Mouse (Mus musculus): ENCODE results near the gene Cmtm2a. TPM values are rescaled to one million over a fixed set of nuclear protein-coding genes. Genes with fewer than 3 reads are reported as not detected.
"Not testable (repeated sequence)": the region's sequence is repeated elsewhere in the genome, so short reads cannot be mapped to it uniquely, and the experiment has no call there.

The Cmtm2a gene
- polyA plus RNA-seq (2016; fragmentation: Nextera tagmentation; extraction: Ambion mirVana), result not detected in 2 replicates

GRCm38 (mm10) chr8:104293081-104293480, at the start of gene Cmtm2a:
Gene Cmtm2a, minus strand, starts transcription at chr8:104293181.
- H3K27me3 ChIP-seq (ENCODE audit: low read depth, poor library complexity, severe bottlenecking); H3K9me3 ChIP-seq (replicated peaks); H3K36me3 ChIP-seq; DNase-seq (ENCODE audit: low spot score); H3K4me1 ChIP-seq; H3K4me3 ChIP-seq; H3K27ac ChIP-seq (replicated peaks): not testable (repeated sequence)
- WGBS, result 88% methylated on average over 12 of the region's 12 CpGs

DNA sequence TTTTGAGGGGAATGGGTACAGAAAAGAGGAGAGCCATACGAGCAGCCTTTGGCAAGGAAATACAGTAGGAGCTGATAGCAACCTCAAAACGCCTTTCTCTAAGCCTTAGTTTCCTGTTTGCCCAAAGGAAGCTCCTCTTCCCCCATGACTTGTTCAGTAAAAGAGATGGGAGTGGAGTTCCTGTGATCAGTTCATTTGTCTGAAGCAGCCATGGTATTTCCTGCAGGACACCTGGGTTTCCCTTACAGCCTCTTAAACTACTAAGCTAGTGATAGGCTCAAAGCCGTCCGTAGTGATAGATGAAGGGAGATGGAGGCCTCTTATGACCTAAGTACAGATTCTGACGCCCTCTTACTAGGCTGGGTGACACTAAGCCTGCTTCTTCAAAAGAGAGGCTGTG, 49.4 kb upstream of the Cmtm2a start:
- Histone ChIP-seq H3K27me3 (ENCODE audit: low read depth, poor library complexity, severe bottlenecking) (no peaks in the 10 kb centered on the region), H3K36me3 (peaks cover 17% of the 10 kb centered on the region), H3K9me3 (replicated peaks) (no peaks in the 10 kb centered on the region), H3K4me1 (peaks cover 41% of the 10 kb centered on the region), H3K27ac (replicated peaks) (no peak overlapping the region), H3K4me3 (no peak overlapping the region)
- 88% methylated on average over 5 of the region's 5 CpGs for WGBS
- no peak for DNase-seq (ENCODE audit: low spot score)

DNA sequence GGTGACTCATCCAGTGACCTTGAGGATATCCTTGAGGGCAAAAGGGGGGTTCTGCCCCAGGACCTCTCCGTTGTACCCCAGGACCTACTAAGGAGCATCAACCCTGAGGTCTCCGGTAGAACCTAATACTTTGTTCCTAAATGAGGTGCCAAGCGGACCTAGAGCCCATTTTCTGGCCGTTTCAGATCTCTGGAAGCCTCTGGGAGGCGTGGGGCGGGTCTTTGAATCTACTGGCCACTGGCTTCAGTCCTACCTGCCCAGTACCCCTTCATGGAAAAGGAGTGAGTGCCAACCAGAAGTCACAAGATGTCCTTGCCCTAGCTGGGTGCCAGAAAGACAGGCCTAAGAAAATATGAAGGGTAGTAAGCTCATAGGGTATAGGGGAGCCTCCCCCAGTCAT, 48.7 kb upstream of the Cmtm2a start:
- DNase-seq (ENCODE audit: low spot score), result no peak
- 44% methylated on average over 6 of the region's 6 CpGs for WGBS
- Histone ChIP-seq H3K9me3 (replicated peaks) (no peaks in the 10 kb centered on the region), H3K27ac (replicated peaks) (peak overlapping the region; percentile 92), H3K4me1 (peaks cover 36% of the 10 kb centered on the region), H3K4me3 (peak overlapping the region; percentile 70), H3K27me3 (ENCODE audit: low read depth, poor library complexity, severe bottlenecking) (no peaks in the 10 kb centered on the region), H3K36me3 (peaks cover 10% of the 10 kb centered on the region; the same call in 1 of the 2 replicates)

DNA sequence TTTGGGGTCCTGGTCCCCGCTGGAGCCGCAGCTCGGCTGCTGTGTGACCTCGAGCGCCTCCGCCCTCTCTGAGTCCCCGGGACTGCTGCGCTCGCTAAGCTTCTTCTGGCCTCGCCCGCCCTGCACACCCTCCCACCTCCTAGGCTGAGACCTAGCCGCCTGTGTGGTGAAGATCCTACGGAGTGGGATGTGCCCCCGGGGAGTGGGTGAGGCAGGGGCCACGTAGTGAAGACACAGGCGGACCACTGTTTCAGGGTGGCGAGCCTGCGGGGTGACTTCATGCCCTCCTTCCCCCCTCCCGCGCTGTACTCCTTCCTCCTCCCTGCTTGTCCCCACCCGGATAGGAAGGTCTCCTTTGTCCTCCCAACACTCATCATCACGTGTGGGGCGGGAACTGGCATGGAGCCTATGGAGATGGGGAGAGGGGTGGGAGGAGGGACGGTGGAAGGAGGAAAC, 48.2 kb upstream of the Cmtm2a start:
- peak; percentile 74 for DNase-seq (ENCODE audit: low spot score)
- H3K27ac ChIP-seq (replicated peaks), result peak overlapping the region; percentile 92
- H3K36me3 ChIP-seq, result peaks cover 4% of the 10 kb centered on the region; the same call in 1 of the 2 replicates
- WGBS, result under 1% methylated on average over 24 of the region's 24 CpGs
- H3K27me3 ChIP-seq (ENCODE audit: low read depth, poor library complexity, severe bottlenecking), result no peaks in the 10 kb centered on the region
- H3K4me3 ChIP-seq, result peak overlapping the region; percentile 70
- H3K9me3 ChIP-seq (replicated peaks), result no peaks in the 10 kb centered on the region
- H3K4me1 ChIP-seq, result peaks cover 33% of the 10 kb centered on the region

DNA sequence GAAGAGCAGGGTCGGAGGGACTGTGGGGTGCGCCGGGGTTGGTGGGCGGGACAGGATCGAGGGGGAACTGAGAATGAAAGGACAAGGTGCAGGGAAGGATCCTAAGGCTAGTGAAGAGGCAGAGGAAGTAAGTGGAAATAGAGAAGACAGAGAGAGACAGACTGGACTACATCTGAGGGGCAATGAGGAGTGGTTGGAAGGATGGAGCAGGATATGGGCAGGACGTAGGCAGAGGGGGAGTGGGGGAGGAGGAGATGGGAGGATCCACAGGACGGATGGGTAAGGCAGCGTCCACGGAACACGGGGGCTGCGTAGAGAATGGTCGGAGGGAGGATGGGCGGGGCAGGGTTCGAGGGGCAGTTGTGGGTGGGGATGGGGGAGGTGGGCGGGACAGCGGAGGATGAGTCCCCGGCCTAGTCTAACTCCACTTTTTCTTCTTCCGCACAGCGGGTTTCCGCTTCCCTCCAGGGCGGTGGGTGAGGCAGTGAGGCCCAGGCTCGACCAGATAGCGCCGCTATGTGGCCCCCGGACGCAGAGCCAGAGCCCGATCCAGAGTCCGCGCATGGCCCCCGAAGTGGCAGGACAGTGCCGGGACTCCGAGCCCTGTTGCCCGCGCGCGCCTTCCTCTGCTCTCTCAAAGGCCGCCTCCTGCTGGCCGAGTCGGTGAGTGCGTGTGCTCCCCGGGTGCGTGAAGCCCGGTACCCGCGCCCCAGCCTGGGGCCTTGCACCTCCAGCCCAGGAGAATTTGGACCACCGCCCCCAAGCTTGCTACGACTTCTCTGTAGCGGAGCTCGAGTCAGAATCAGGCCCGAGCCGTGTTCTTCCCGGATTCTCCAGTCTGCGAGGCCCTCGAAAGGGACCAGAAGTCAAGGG, 47.5 kb upstream of the Cmtm2a start:
- peaks cover 33% of the 10 kb centered on the region for H3K4me1 ChIP-seq
- peaks cover 4% of the 10 kb centered on the region; the same call in 1 of the 2 replicates for H3K36me3 ChIP-seq
- H3K4me3 ChIP-seq, result peak overlapping the region; percentile 70
- no peaks in the 10 kb centered on the region for H3K27me3 ChIP-seq (ENCODE audit: low read depth, poor library complexity, severe bottlenecking)
- no peaks in the 10 kb centered on the region for H3K9me3 ChIP-seq (replicated peaks)
- peak overlapping the region; percentile 92 for H3K27ac ChIP-seq (replicated peaks)
- WGBS, result under 1% methylated on average over 46 of the region's 54 CpGs
- peak; percentile 87 for DNase-seq (ENCODE audit: low spot score)

DNA sequence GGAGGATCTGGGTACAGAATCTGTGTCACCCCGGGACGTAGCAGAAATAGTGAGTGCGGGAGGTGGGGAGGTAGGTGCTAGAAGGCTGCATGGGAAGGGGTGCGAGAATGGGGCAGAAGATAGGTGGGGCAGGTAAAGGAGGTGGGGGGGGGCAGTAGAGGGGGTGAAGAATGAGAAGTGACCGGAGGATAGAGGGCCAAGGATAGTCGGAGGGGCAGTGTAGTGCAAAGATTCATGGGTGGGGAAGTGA, 46.9 kb upstream of the Cmtm2a start:
- Histone ChIP-seq H3K9me3 (replicated peaks) (no peaks in the 10 kb centered on the region), H3K36me3 (peaks cover 3% of the 10 kb centered on the region; the same call in 1 of the 2 replicates), H3K27ac (replicated peaks) (peak overlapping the region; percentile 92), H3K4me3 (peak overlapping the region; percentile 70), H3K27me3 (ENCODE audit: low read depth, poor library complexity, severe bottlenecking) (no peaks in the 10 kb centered on the region), H3K4me1 (peaks cover 33% of the 10 kb centered on the region)
- no peak for DNase-seq (ENCODE audit: low spot score)
- WGBS, result 2% methylated on average over 6 of the region's 6 CpGs

- no peaks in the 10 kb centered on the region for H3K27me3 ChIP-seq (ENCODE audit: low read depth, poor library complexity, severe bottlenecking)
- peak within 1 kb of the TSS; percentile 92 for H3K27ac ChIP-seq (replicated peaks)
- WGBS, result 17% methylated on average over 17 of the region's 18 CpGs
- H3K4me3 ChIP-seq, result peak within 1 kb of the TSS; percentile 70
- no peaks in the 10 kb centered on the region for H3K36me3 ChIP-seq
- H3K4me1 ChIP-seq, result peaks cover 33% of the 10 kb centered on the region
- H3K9me3 ChIP-seq (replicated peaks), result no peaks in the 10 kb centered on the region
- DNase-seq (ENCODE audit: low spot score), result peak; percentile 36
Observed at GRCm38 (mm10) chr8:104339229-104339982, 46.4 kb upstream of the Cmtm2a start, which contains the start of gene Cmtm3. Gene Cmtm3, plus strand, starts transcription at chr8:104339410.

DNA sequence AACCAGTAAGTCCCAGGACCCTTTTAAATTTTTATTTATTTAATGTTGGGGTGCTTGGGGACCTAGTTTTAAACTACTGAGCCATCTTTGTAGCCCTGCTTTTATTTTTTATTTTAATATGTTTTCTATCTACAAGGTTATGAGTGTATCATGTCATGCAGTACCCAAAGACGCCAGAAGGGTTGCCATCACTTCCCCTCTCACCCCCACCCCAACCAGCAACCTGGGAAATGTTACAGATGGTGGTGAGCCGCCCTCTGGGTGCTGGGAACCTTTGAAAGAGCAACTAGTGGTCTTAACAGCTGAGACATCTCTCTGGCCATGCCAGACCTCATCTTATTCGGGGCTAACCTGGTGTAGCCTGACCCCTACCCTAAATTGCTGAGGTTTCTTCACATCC, 44.9 kb upstream of the Cmtm2a start:
- DNase-seq (ENCODE audit: low spot score), result peak; percentile 11
- Histone ChIP-seq H3K4me3 (no peak overlapping the region), H3K27ac (replicated peaks) (no peak overlapping the region), H3K4me1 (peaks cover 26% of the 10 kb centered on the region), H3K36me3 (no peaks in the 10 kb centered on the region), H3K9me3 (replicated peaks) (no peaks in the 10 kb centered on the region), H3K27me3 (ENCODE audit: low read depth, poor library complexity, severe bottlenecking) (no peaks in the 10 kb centered on the region)
- 50% methylated on average over 3 of the region's 3 CpGs for WGBS

DNA sequence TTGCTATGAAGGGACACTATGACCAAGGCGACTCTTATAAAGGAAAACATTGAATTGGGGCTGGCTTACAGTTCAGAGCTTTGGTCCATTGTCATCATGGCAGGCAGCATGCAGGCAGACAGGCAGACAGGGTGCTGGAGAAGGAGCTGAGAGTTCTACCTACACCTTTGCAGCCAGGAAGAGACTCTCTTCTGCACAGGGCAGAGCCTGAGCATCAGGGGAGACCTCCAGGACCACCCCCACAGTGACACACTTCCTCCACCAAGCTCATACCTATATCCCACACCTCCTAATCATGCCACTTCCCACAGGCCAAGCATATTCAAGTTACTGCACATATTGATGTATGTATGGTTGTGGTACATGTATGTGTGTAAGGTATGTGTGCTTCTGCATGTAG, 43.8 kb upstream of the Cmtm2a start:
- H3K4me3 ChIP-seq, result no peak overlapping the region
- H3K9me3 ChIP-seq (replicated peaks), result no peaks in the 10 kb centered on the region
- 83% methylated on average over 1 of the region's 1 CpGs for WGBS
- peak; percentile 6 for DNase-seq (ENCODE audit: low spot score)
- no peak overlapping the region for H3K27ac ChIP-seq (replicated peaks)
- H3K27me3 ChIP-seq (ENCODE audit: low read depth, poor library complexity, severe bottlenecking), result no peaks in the 10 kb centered on the region
- no peaks in the 10 kb centered on the region for H3K36me3 ChIP-seq
- H3K4me1 ChIP-seq, result peaks cover 24% of the 10 kb centered on the region

DNA sequence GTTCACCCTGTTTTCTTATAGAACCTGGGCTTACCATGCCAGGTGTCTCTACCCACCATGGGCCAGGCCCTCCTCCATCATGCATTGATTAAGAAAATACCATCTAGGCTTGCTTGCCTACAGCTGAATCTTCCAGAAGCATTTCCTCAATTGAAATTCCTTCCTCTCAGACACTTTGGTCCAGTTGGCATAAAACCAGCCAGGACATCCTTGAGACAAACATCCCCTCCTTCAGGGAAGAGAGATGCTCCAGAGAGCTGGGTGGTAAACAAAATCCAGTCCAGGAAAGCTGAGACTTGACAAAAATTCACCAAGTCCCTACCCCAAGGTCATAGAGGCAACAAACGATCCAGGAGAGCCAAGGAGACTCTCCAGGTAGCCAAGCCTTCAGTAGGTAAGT, 41.2 kb upstream of the Cmtm2a start:
- H3K27ac ChIP-seq (replicated peaks), result no peak overlapping the region
- H3K4me1 ChIP-seq, result peaks cover 2% of the 10 kb centered on the region; the same call in 1 of the 2 replicates
- no peaks in the 10 kb centered on the region for H3K27me3 ChIP-seq (ENCODE audit: low read depth, poor library complexity, severe bottlenecking)
- H3K9me3 ChIP-seq (replicated peaks), result no peaks in the 10 kb centered on the region
- H3K4me3 ChIP-seq, result no peak overlapping the region
- WGBS, result 71% methylated on average over 1 of the region's 1 CpGs
- DNase-seq (ENCODE audit: low spot score), result peak; percentile 4
- H3K36me3 ChIP-seq, result no peaks in the 10 kb centered on the region

GRCm38 (mm10) chr8:104333786-104334185, 40.8 kb upstream of the Cmtm2a start:
- H3K27ac ChIP-seq (replicated peaks), result no peak overlapping the region

DNA sequence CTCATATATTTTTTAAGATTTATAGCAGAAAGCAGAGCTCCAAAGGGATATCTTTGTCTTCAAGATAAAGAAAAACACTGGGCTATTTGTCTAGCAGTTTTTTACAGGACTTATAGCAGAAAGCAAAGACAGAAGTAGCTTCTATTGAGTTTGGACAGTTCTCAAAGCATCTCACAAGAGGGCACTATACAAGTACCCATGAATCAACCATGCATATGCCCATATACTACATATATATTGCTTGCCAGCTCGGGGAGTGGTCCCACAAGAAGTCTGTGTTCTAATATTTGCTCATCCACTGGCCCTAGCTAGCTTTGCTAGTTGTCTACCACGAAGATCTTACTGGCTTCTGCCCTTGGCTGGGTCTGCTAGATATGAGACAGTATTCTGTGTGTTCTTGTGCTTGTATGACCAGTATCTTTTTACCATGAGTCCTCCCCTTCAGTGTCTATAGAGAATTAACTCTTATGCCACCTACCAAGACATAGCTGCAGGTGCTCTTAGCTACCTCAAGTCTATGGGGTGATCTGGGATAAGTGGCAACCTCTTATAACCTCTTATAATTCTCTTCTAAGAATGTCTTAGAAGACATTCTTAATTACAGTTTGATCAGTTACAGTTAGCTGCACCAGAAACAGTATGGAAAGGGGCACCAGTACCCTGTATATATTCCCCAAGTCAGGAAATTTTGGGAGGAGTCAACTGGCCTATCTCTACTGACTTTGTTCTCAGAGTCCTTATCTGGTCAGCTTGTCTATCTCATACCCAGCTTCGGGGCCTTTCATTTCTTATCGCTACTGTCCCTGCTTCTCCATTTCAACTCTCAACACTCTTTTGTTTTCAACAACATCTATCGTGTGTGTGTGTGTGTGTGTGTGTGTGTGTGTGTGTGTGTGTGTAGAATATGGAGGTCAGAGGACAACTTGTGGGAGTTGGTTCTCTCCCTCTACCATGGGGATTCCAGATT, 40.0 kb upstream of the Cmtm2a start:
- H3K4me3 ChIP-seq, result no peak overlapping the region
- H3K36me3 ChIP-seq, result no peaks in the 10 kb centered on the region
- peak; percentile 6 for DNase-seq (ENCODE audit: low spot score)
- no peaks in the 10 kb centered on the region for H3K9me3 ChIP-seq (replicated peaks)
- no peaks in the 10 kb centered on the region for H3K4me1 ChIP-seq
- H3K27me3 ChIP-seq (ENCODE audit: low read depth, poor library complexity, severe bottlenecking), result no peaks in the 10 kb centered on the region
- H3K27ac ChIP-seq (replicated peaks), result no peak overlapping the region
- WGBS, result 86% methylated on average over 5 of the region's 5 CpGs

More at GRCm38 (mm10) chr8:104333786-104334185, 40.8 kb upstream of the Cmtm2a start:
- H3K4me1 ChIP-seq, result no peaks in the 10 kb centered on the region
- no peaks in the 10 kb centered on the region for H3K27me3 ChIP-seq (ENCODE audit: low read depth, poor library complexity, severe bottlenecking)
- no peak overlapping the region for H3K4me3 ChIP-seq
- H3K36me3 ChIP-seq, result no peaks in the 10 kb centered on the region
- WGBS, result 74% methylated on average over 5 of the region's 5 CpGs
- DNase-seq (ENCODE audit: low spot score), result peak; percentile 7
- H3K9me3 ChIP-seq (replicated peaks), result no peaks in the 10 kb centered on the region
